Mouse (Mus musculus) hindbrain, embryonic 13.5 days (tissue): ENCODE measurements around the gene Slc16a4. TPM values are rescaled to one million over a fixed set of nuclear protein-coding genes. Genes with fewer than 3 reads are reported as not detected.

Experiments
- ATAC-seq: fragments of 200-750 bp; cut with Nextera tagmentation; 2 replicates; pipeline ENCODE4 v1.8.0; 2017; ENCODE audit warnings: moderate TSS enrichment; ENCODE audit not compliant: low FRiP score
- H3K27ac ChIP-seq: fragments of 300-500 bp; sonication (generic); 2 replicates; pipeline ENCODE4 v1.5.1; 2015; ENCODE audit warnings: inconsistent platforms, mild to moderate bottlenecking, moderate library complexity
- H3K27me3 ChIP-seq: fragments of 300-500 bp; sonication (generic); 2 replicates; pipeline ENCODE4 v1.6.1; 2015; ENCODE audit warnings: mild to moderate bottlenecking, inconsistent platforms
- H3K36me3 ChIP-seq: fragments of 300-500 bp; sonication (generic); 2 replicates; pipeline ENCODE4 v1.6.1; 2015; ENCODE audit warnings: mild to moderate bottlenecking, inconsistent platforms
- H3K4me1 ChIP-seq: fragments of 300-500 bp; sonication (generic); replicated peaks from 2 replicates; pipeline ENCODE4 v1.6.1; 2015; ENCODE audit warnings: inconsistent platforms
- H3K4me2 ChIP-seq: fragments of 300-500 bp; sonication (generic); 2 replicates; pipeline ENCODE4 v1.6.1; 2015; ENCODE audit warnings: inconsistent platforms, mild to moderate bottlenecking, moderate library complexity
- H3K4me3 ChIP-seq: fragments of 300-500 bp; sonication (generic); 2 replicates; pipeline ENCODE4 v1.5.1; 2015; ENCODE audit warnings: mild to moderate bottlenecking, inconsistent platforms
- H3K9ac ChIP-seq: fragments of 300-500 bp; sonication (generic); 2 replicates; pipeline ENCODE4 v1.6.1; 2015; ENCODE audit warnings: mild to moderate bottlenecking, inconsistent platforms
- H3K9me3 ChIP-seq: fragments of 300-500 bp; sonication (generic); 2 replicates; pipeline ENCODE4 v1.6.1; 2016; ENCODE audit warnings: inconsistent platforms
- WGBS: fragments of 180-500 bp; shearing (Covaris S2); methylation state at CpG from one replicate; pipeline ENCODE4 v1.1.7; 2015; 5-methylcytosine and 5-hydroxymethylcytosine counted together
- polyA plus RNA-seq: library from polyadenylated mRNA; unstranded; fragments of >200 nt; fragmentation: Nextera tagmentation; extraction: Ambion mirVana; gene quantifications from 2 replicates; pipeline ENCODE4 v1.2.1, GENCODE M21; 2015

Gene Slc16a4
- polyA plus RNA-seq, 1 experiment from 2014 or later = 2.5 TPM

DNA sequence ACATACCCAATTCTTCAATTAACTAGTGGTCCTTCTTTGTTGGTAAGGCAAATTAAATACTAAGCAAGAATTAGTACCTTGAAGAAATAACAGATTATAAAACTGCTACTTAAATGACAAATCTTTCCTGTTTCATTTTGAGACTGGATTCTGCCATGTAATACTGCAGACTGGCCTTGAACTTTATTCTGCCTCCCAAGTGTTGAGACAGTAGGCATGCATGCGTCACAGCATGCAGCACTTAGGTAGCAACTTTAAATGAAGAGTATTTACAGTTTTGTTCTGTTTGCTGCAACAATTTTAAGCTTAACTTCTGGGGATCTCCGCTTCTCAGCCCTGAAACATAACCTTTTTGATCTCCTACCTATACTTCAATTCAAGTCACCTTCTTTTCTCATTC lies 30.1 kb downstream of the Slc16a4 start:
- Histone ChIP-seq H3K9me3 (no peaks in the 10 kb centered on the region), H3K27ac (no peak overlapping the region), H3K9ac (no peak overlapping the region), H3K36me3 (peaks cover 12% of the 10 kb centered on the region; the same call in 1 of the 2 replicates), H3K4me2 (no peak overlapping the region), H3K27me3 (no peaks in the 10 kb centered on the region), H3K4me3 (no peak overlapping the region), H3K4me1 (peaks cover 46% of the 10 kb centered on the region)
- no peak for ATAC-seq
- WGBS = 98% methylated on average over 2 of the region's 2 CpGs

- Histone ChIP-seq H3K4me1 (peaks cover 46% of the 10 kb centered on the region), H3K4me3 (no peak overlapping the region), H3K27ac (no peak overlapping the region), H3K9ac (no peak overlapping the region), H3K27me3 (no peaks in the 10 kb centered on the region), H3K36me3 (peaks cover 12% of the 10 kb centered on the region; the same call in 1 of the 2 replicates), H3K4me2 (no peak overlapping the region), H3K9me3 (no peaks in the 10 kb centered on the region)
- no peak for ATAC-seq
These were observed 30.7 kb downstream of the Slc16a4 start for GRCm38 (mm10) chr3:107321776-107322175.

GRCm38 (mm10) chr3:107326442-107326841 lies 35.4 kb downstream of the Slc16a4 start:
- Histone ChIP-seq H3K27ac (no peak overlapping the region), H3K27me3 (no peaks in the 10 kb centered on the region), H3K4me3 (no peak overlapping the region), H3K9ac (no peak overlapping the region), H3K4me2 (no peak overlapping the region), H3K4me1 (peaks cover 55% of the 10 kb centered on the region), H3K36me3 (peaks cover 26% of the 10 kb centered on the region), H3K9me3 (no peaks in the 10 kb centered on the region)
- WGBS = 94% methylated on average over 1 of the region's 1 CpGs
- ATAC-seq = no peak

DNA sequence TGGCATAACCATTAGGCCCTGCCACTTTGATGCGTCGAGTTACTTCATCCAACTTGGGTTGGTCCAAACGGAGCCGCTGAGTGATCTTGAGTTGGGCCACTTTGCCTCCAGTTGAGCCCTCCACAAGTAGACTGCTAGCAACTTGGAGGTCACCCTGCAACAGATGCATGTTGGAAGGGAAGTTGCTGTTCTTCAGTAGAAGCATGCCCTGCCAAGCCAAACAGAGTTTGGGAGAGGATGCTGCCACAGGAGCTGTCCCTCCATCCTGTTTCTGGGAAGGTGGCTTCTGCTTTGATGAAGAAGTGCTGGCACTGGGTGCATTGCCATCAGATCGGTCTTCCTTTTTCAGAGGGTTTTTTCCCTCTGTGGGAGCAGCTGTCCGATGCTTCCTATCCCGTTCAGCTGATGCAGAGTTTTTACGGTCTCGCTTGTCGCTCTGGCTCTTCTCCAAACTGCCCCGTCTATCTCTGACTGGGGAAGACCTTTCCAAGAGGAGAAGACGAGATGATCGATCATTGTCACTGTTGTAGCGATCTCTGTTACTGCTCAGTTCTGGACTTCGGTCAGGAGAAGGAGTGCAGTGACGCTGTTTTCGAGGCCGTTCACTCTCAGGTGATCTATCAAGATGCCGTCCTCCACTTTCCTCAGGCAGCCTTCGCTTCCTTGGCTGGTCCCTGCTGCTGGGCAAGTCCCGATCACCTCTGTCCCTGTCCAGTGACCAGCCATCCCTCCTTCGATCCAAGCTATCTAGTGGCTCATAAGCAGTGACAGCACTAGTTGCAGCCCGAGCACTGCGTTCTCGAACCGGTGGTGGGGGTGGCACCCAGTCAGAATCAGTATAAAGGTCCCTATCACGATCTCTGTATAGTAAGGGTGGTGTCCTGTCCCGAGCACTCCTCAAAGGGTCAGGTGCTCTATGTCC lies 39.7 kb downstream of the Slc16a4 start:
- peak overlapping the region; percentile 92 for H3K4me2 ChIP-seq
- H3K36me3 ChIP-seq = peaks cover 16% of the 10 kb centered on the region
- peaks cover 35% of the 10 kb centered on the region for H3K4me1 ChIP-seq
- H3K27me3 ChIP-seq = no peaks in the 10 kb centered on the region
- WGBS = 74% methylated on average over 28 of the region's 28 CpGs
- peak overlapping the region; percentile 87 for H3K9ac ChIP-seq
- H3K4me3 ChIP-seq = peak overlapping the region; percentile 92
- H3K9me3 ChIP-seq = no peaks in the 10 kb centered on the region
- H3K27ac ChIP-seq = no peak overlapping the region
- no peak for ATAC-seq

DNA sequence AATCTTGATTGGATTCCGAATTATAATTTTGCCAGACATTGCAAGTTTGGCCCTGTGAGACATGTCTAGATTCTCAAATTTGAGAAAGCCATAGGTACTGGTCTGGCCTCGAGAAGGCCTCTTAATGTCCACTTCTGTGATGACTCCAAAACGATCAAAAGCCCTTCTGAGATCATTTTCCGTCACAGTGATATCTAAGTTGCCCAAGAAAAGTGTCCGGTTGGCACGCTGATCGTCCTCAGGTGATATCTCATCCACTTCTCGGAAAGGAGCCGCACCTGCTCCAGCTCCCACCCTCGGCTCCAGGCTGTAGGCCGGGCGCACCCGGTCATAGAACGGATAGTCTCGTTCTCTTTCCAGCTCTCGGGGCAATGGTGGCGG lies 40.7 kb downstream of the Slc16a4 start:
- ATAC-seq = no peak

GRCm38 (mm10) chr3:107332127-107332959 lies 41.3 kb downstream of the Slc16a4 start:
- peak; percentile 8; the same call in 1 of the 2 replicates for ATAC-seq
- peak overlapping the region; percentile 92 for H3K4me3 ChIP-seq
- H3K4me2 ChIP-seq = peak overlapping the region; percentile 92
- peak overlapping the region; percentile 87 for H3K9ac ChIP-seq
- H3K27ac ChIP-seq = peak overlapping the region; percentile 92
- peaks cover 31% of the 10 kb centered on the region for H3K4me1 ChIP-seq
- peaks cover 14% of the 10 kb centered on the region for H3K36me3 ChIP-seq
- H3K27me3 ChIP-seq = no peaks in the 10 kb centered on the region
- no peaks in the 10 kb centered on the region for H3K9me3 ChIP-seq
- under 1% methylated on average over 75 of the region's 75 CpGs for WGBS

More for the DNA sequence above, 40.7 kb downstream of the Slc16a4 start:
- Histone ChIP-seq H3K4me3 (peak overlapping the region; percentile 92), H3K27me3 (no peaks in the 10 kb centered on the region), H3K9me3 (no peaks in the 10 kb centered on the region), H3K9ac (peak overlapping the region; percentile 87), H3K4me2 (peak overlapping the region; percentile 92), H3K4me1 (peaks cover 31% of the 10 kb centered on the region), H3K27ac (peak overlapping the region; percentile 92), H3K36me3 (peaks cover 14% of the 10 kb centered on the region)
- WGBS = 23% methylated on average over 17 of the region's 17 CpGs

GRCm38 (mm10) chr3:107332960-107333380 lies 41.9 kb downstream of the Slc16a4 start:
- under 1% methylated on average over 37 of the region's 37 CpGs for WGBS
- H3K4me3 ChIP-seq = peak overlapping the region; percentile 92
- peaks cover 14% of the 10 kb centered on the region for H3K36me3 ChIP-seq
- H3K27me3 ChIP-seq = no peaks in the 10 kb centered on the region
- peak overlapping the region; percentile 92; the same call in 1 of the 2 replicates for H3K4me2 ChIP-seq
- H3K27ac ChIP-seq = peak overlapping the region; percentile 93
- H3K9me3 ChIP-seq = no peaks in the 10 kb centered on the region
- peak overlapping the region; percentile 88 for H3K9ac ChIP-seq
- ATAC-seq = peak; percentile 98
- peaks cover 31% of the 10 kb centered on the region for H3K4me1 ChIP-seq

- H3K27ac ChIP-seq = peak within 1 kb of the TSS; percentile 93
- H3K9ac ChIP-seq = peak within 1 kb of the TSS; percentile 88
- WGBS = under 1% methylated on average over 62 of the region's 62 CpGs
- H3K4me2 ChIP-seq = peak within 1 kb of the TSS; percentile 92
- peak; percentile 97 for ATAC-seq
- H3K4me3 ChIP-seq = peak within 1 kb of the TSS; percentile 92
- peaks cover 31% of the 10 kb centered on the region for H3K4me1 ChIP-seq
- no peaks in the 10 kb centered on the region for H3K27me3 ChIP-seq
- peaks cover 14% of the 10 kb centered on the region for H3K36me3 ChIP-seq
- H3K9me3 ChIP-seq = no peaks in the 10 kb centered on the region
These were observed 42.6 kb downstream of the Slc16a4 start, which contains the start of gene Rbm15 for GRCm38 (mm10) chr3:107333381-107334201. TSS of gene Rbm15 (minus strand) at chr3:107333673.

GRCm38 (mm10) chr3:107334202-107334934 lies 43.3 kb downstream of the Slc16a4 start:
- H3K9ac ChIP-seq = peak overlapping the region; percentile 88
- H3K9me3 ChIP-seq = no peaks in the 10 kb centered on the region
- peak overlapping the region; percentile 84 for H3K4me3 ChIP-seq
- H3K4me2 ChIP-seq = peak overlapping the region; percentile 72
- 12% methylated on average over 12 of the region's 12 CpGs for WGBS
- peak overlapping the region; percentile 93 for H3K27ac ChIP-seq
- ATAC-seq = no peak
- H3K36me3 ChIP-seq = peaks cover 14% of the 10 kb centered on the region
- no peaks in the 10 kb centered on the region for H3K27me3 ChIP-seq
- H3K4me1 ChIP-seq = peaks cover 31% of the 10 kb centered on the region

DNA sequence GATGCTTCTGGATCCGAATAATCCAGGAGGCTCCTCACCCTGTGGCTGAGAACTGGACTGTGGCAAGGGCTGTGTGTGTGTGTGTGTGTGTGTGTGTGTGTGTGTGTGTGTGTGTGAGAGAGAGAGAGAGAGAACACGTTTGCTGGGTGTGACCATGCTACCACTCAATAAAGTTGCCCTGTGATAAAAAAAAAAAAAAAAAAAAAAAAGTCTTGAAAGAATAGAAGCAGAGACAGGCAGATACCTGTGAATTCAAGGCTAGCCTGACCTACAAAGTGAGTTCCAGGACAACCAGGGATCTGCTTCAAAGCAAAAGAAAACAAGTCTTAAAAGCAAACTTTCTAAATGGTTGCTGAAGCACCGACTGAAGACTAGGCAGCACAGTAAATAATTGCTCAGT lies 52.9 kb downstream of the Slc16a4 start:
- no peak overlapping the region for H3K4me2 ChIP-seq
- H3K9me3 ChIP-seq = no peaks in the 10 kb centered on the region
- H3K4me3 ChIP-seq = no peak overlapping the region
- H3K27me3 ChIP-seq = 0 out of 2 replicates have a peak, but pooled peaks cover 6% of the 10 kb centered on the region
- H3K36me3 ChIP-seq = no peaks in the 10 kb centered on the region
- H3K4me1 ChIP-seq = 0 out of 2 replicates have a peak, but pooled peaks cover 3% of the 10 kb centered on the region
- ATAC-seq = no peak
- H3K27ac ChIP-seq = no peak overlapping the region
- H3K9ac ChIP-seq = no peak overlapping the region
- 64% methylated on average over 3 of the region's 3 CpGs for WGBS
